In genomic region chr10:85046585-85046984, GRCm38 (mm10) we compare ENCODE assay signal across 9 mouse cellular contexts. TPM values are rescaled to one million over a fixed set of nuclear protein-coding genes. Genes with fewer than 3 reads are reported as not detected.
DNase-seq lines count a peak whose midpoint lies in the region; ATAC-seq and TF ChIP-seq lines count a peak whose summit lies in the region.
"Had no signal": no experiment of that assay in that cellular context is flagged by ENCODE, and none has a peak within 500 bp of the region (broad histone marks: within the 10 kb centered on the region; RNA-seq: fewer than 3 reads in every experiment).

No protein-coding gene starts in this region.

- no peak overlapping the region for H3K27ac ChIP-seq in heart, postnatal 0 days (ENCODE audit: low read depth)
- H3K27ac ChIP-seq in neural tube, embryonic 15.5 days (replicated peaks): no peak overlapping the region
- H3K27ac ChIP-seq: liver, embryonic 13.5 days had no signal

- no peak for ATAC-seq in heart, postnatal 0 days (ENCODE audit: insufficient read depth, low read depth)
- no peak for ATAC-seq in neural tube, embryonic 15.5 days (ENCODE audit: low FRiP score)

- H3K4me2 ChIP-seq in heart, postnatal 0 days (ENCODE audit: low read depth, low read length): no peak overlapping the region
- H3K4me2 ChIP-seq in neural tube, embryonic 15.5 days: no peak overlapping the region
- H3K4me2 ChIP-seq: liver, embryonic 13.5 days had no signal

- peak; percentile 25 to 31 for DNase-seq in cerebellum, adult 18-20 months
- DNase-seq in cerebellum, adult 11 months: no peak
- DNase-seq in left cerebral cortex, postnatal 25 days (ENCODE audit: low spot score in 2 of 2): peak; percentile 36 to 38
- no peak for DNase-seq in left cerebral cortex, adult 8-10 months (ENCODE audit: low spot score in 2 of 2)
- peak; percentile 33 for DNase-seq in ZHBTc4 (ENCODE audit: low read depth, low spot score)
- peak; percentile 24 for DNase-seq in heart, postnatal 0 days (ENCODE audit: low spot score)
- peak; percentile 65 for DNase-seq in retina, postnatal 1 day
- DNase-seq: liver, embryonic 13.5 days had no signal

- no peak for TF ChIP-seq EP300 in heart, postnatal 0 days (IDR thresholded peaks at IDR 0.05; ENCODE audit: low read depth)

- H3K9me3 ChIP-seq in heart, postnatal 0 days (replicated peaks; ENCODE audit: control insufficient read depth, low read length): no peaks in the 10 kb centered on the region
- no peaks in the 10 kb centered on the region for H3K9me3 ChIP-seq in neural tube, embryonic 15.5 days (replicated peaks)
- H3K9me3 ChIP-seq: liver, embryonic 13.5 days had no signal

- H3K4me1 ChIP-seq in heart, postnatal 0 days (ENCODE audit: control insufficient read depth, insufficient read depth): no peaks in the 10 kb centered on the region
- peaks cover 12% of the 10 kb centered on the region for H3K4me1 ChIP-seq in neural tube, embryonic 15.5 days

- TF ChIP-seq CTCF in heart, postnatal 0 days (IDR thresholded peaks at IDR 0.05; ENCODE audit: low read depth): peak; percentile 71

- intact Hi-C loops in left cerebral cortex, postnatal 25 days (cut with DNase I): loop anchor here (5.0 to 10.0 kb wide), 3 partner anchors 212 to 529 kb away; no protein-coding TSS in a partner anchor

- H3K9ac ChIP-seq in heart, postnatal 0 days (replicated peaks; ENCODE audit: low read depth, low read length): no peak overlapping the region
- no peak overlapping the region for H3K9ac ChIP-seq in neural tube, embryonic 15.5 days (replicated peaks)
- H3K9ac ChIP-seq: liver, embryonic 13.5 days had no signal

- no peak overlapping the region for H3K4me3 ChIP-seq in heart, postnatal 0 days (ENCODE audit: low read depth, low read length)
- no peak overlapping the region for H3K4me3 ChIP-seq in neural tube, embryonic 15.5 days (replicated peaks)
- H3K4me3 ChIP-seq: liver, embryonic 13.5 days had no signal

- 30% methylated on average over 5 of the region's 5 CpGs for WGBS in heart, postnatal 0 days
- WGBS in neural tube, embryonic 15.5 days: 31% methylated on average over 5 of the region's 5 CpGs

- no peaks in the 10 kb centered on the region for H3K27me3 ChIP-seq in heart, postnatal 0 days (ENCODE audit: control insufficient read depth, insufficient read depth, low read length)
- H3K27me3 ChIP-seq in neural tube, embryonic 15.5 days (replicated peaks): peaks cover 11% of the 10 kb centered on the region; the same call in 1 of the 2 replicates

- no peaks in the 10 kb centered on the region for H3K36me3 ChIP-seq in heart, postnatal 0 days (replicated peaks; ENCODE audit: control insufficient read depth, insufficient read depth, low read length)
- no peaks in the 10 kb centered on the region for H3K36me3 ChIP-seq in neural tube, embryonic 15.5 days
- H3K36me3 ChIP-seq: liver, embryonic 13.5 days had no signal

RNA-seq across cellular contexts. Expression of gene Fhl4, which starts 55.7 kb away (rescaled TPM):
- total RNA-seq in left cerebral cortex, postnatal 25 days (2021): 1 to 10 TPM in 1 of 2 experiments, under 1 TPM in 1; 0.55 to 1.3 TPM
- 1 to 10 TPM in 3 of 4 experiments, under 1 TPM in 1; 0.81 to 1.6 (median 1.2) TPM for total RNA-seq in left cerebral cortex, adult 8-10 months (2022)
- 0.15 and 0.70 TPM in 2 replicates for total RNA-seq in heart, postnatal 0 days (2014; rRNA removed; ENCODE audit: low replicate concordance)
- polyA plus RNA-seq in heart, postnatal 0 days (2015; fragmentation: Nextera tagmentation; extraction: Ambion mirVana): 1.6 TPM in 2 replicates
- 1.6 and 2.2 TPM in 2 replicates for polyA plus RNA-seq in neural tube, embryonic 15.5 days (2015; fragmentation: Nextera tagmentation; extraction: Ambion mirVana)

RNA-seq across cellular contexts. Expression of gene Tmem263, which starts 55.8 kb away (rescaled TPM):
- 10 to 100 TPM; 39.7 to 40.6 TPM for total RNA-seq in left cerebral cortex, postnatal 25 days (2021)
- total RNA-seq in left cerebral cortex, adult 8-10 months (2022): 10 to 100 TPM; 32.6 to 36.6 (median 34.5) TPM
- total RNA-seq in heart, postnatal 0 days (2014; rRNA removed; ENCODE audit: low replicate concordance): 15.2 and 21.6 TPM in 2 replicates
- 32.9 and 34.2 TPM in 2 replicates for polyA plus RNA-seq in heart, postnatal 0 days (2015; fragmentation: Nextera tagmentation; extraction: Ambion mirVana)
- polyA plus RNA-seq in neural tube, embryonic 15.5 days (2015; fragmentation: Nextera tagmentation; extraction: Ambion mirVana): 52.9 and 59.0 TPM in 2 replicates

Comparison
In these comparisons a context has a peak if more than half of its experiments do, and no peak if none do; other contexts are left out.
1. DNase-seq: peak in cerebellum, adult 18-20 months (2 of 2), left cerebral cortex, postnatal 25 days (2 of 2), ZHBTc4 (single experiment), heart, postnatal 0 days (single experiment) and retina, postnatal 1 day (single experiment); none in cerebellum, adult 11 months (single experiment) and left cerebral cortex, adult 8-10 months (0 of 2).